Mouse (Mus musculus) neutrophil, adult 5-6 weeks (primary cell): ENCODE data around the gene Lin9. TPM values are rescaled to one million over a fixed set of nuclear protein-coding genes. Genes with fewer than 3 reads are reported as not detected.
A peak's percentile ranks its signal among the peaks of the same experiment; 100 is the strongest.
"Not testable (repeated sequence)": the region's sequence is repeated elsewhere in the genome, so short reads cannot be mapped to it uniquely, and the experiment has no call there.

ENCODE experiments used
- ATAC-seq: fragments of 151-379, 151-347 bp; 2 replicates; pipeline ENCODE4 v1.8.0; 2017; ENCODE audit warnings: mild to moderate bottlenecking, moderate TSS enrichment; ENCODE audit not compliant: insufficient number of reproducible peaks, poor library complexity, low FRiP score, severe bottlenecking; ENCODE audit errors: extremely low read depth
- total RNA-seq: library from RNA; stranded (forward); fragments of 200-1000 nt; gene quantifications from 2 replicates; pipeline ENCODE4 v1.2.3, GENCODE M21; 2017

Lin9 gene
- 17.0 and 17.7 TPM in 2 replicates for total RNA-seq

- ATAC-seq, result peak; percentile 94
Measured at GRCm38 (mm10) chr1:180641137-180641517, at the start of gene Lin9. TSS of gene Lin9 (plus strand) at chr1:180641150.

- ATAC-seq, result no peak
Measured at GRCm38 (mm10) chr1:180600578-180600977, 40.4 kb upstream of the Lin9 start.

- peak; percentile 71 for ATAC-seq
Measured at GRCm38 (mm10) chr1:180601806-180602205, 39.1 kb upstream of the Lin9 start.

- no peak for ATAC-seq
Measured at GRCm38 (mm10) chr1:180604579-180604978, 36.4 kb upstream of the Lin9 start.

- ATAC-seq, result no peak
Measured at GRCm38 (mm10) chr1:180606106-180606505, 34.8 kb upstream of the Lin9 start.

GRCm38 (mm10) chr1:180606796-180607577 lies 34.0 kb upstream of the Lin9 start:
- ATAC-seq, result no peak

GRCm38 (mm10) chr1:180607578-180607879 lies 33.4 kb upstream of the Lin9 start:
- ATAC-seq, result no peak

GRCm38 (mm10) chr1:180611842-180612241 lies 29.1 kb upstream of the Lin9 start:
- not testable (repeated sequence) for ATAC-seq

- ATAC-seq, result no peak
Measured at GRCm38 (mm10) chr1:180616762-180617161, 24.2 kb upstream of the Lin9 start.

GRCm38 (mm10) chr1:180622389-180622788 lies 18.6 kb upstream of the Lin9 start:
- ATAC-seq, result no peak

GRCm38 (mm10) chr1:180623911-180624310 lies 17.0 kb upstream of the Lin9 start:
- no peak for ATAC-seq

GRCm38 (mm10) chr1:180626141-180626540 lies 14.8 kb upstream of the Lin9 start:
- no peak for ATAC-seq

GRCm38 (mm10) chr1:180637796-180638195 lies 3.2 kb upstream of the Lin9 start:
- ATAC-seq, result not testable (repeated sequence)

GRCm38 (mm10) chr1:180639416-180640401 lies 1.2 kb upstream of the Lin9 start:
- no peak for ATAC-seq

GRCm38 (mm10) chr1:180640605-180641125 lies 285 bp upstream of the Lin9 start:
- no peak for ATAC-seq

- peak; percentile 29; the same call in 1 of the 2 replicates for ATAC-seq
Measured at GRCm38 (mm10) chr1:180641518-180642227, 723 bp downstream of the Lin9 start.

- ATAC-seq, result no peak
Measured at GRCm38 (mm10) chr1:180642228-180642564, 1.2 kb downstream of the Lin9 start.

- ATAC-seq, result no peak
Measured at GRCm38 (mm10) chr1:180691284-180691683, 50.3 kb downstream of the Lin9 start.

GRCm38 (mm10) chr1:180696626-180697352 lies 55.8 kb downstream of the Lin9 start, which contains the start of gene Mixl1:
TSS of gene Mixl1 (minus strand) at chr1:180697034.
- ATAC-seq, result no peak
